Mouse (Mus musculus): ENCODE data around the gene Gap43.
"Not testable (repeated sequence)": the region's sequence is repeated elsewhere in the genome, so short reads cannot be mapped to it uniquely, and the experiment has no call there.

Gap43 gene

GRCm38 (mm10) chr16:42294056-42294455 lies 46.4 kb downstream of the Gap43 start:
- DNase-seq = no peak

GRCm38 (mm10) chr16:42291572-42291971 lies 48.9 kb downstream of the Gap43 start:
- DNase-seq = no peak

GRCm38 (mm10) chr16:42284005-42284404 lies 56.4 kb downstream of the Gap43 start:
- no peak for DNase-seq

- no peak for DNase-seq
Measured at GRCm38 (mm10) chr16:42277713-42278112, 62.7 kb downstream of the Gap43 start.

GRCm38 (mm10) chr16:42277268-42277667 lies 63.2 kb downstream of the Gap43 start:
- DNase-seq = no peak

- DNase-seq = peak; percentile 86
Measured at GRCm38 (mm10) chr16:42276216-42277141, 64.0 kb downstream of the Gap43 start.

- DNase-seq = peak; percentile 35
Measured at GRCm38 (mm10) chr16:42275518-42276215, 64.8 kb downstream of the Gap43 start.

GRCm38 (mm10) chr16:42271213-42271612 lies 69.2 kb downstream of the Gap43 start:
- no peak for DNase-seq

GRCm38 (mm10) chr16:42269587-42269967 lies 70.9 kb downstream of the Gap43 start:
- DNase-seq = no peak

- DNase-seq = peak; percentile 84
Measured at GRCm38 (mm10) chr16:42268843-42269586, 71.4 kb downstream of the Gap43 start.

- no peak for DNase-seq
Measured at GRCm38 (mm10) chr16:42265185-42265584, 75.3 kb downstream of the Gap43 start.

- no peak for DNase-seq
Measured at GRCm38 (mm10) chr16:42262935-42263542, 77.4 kb downstream of the Gap43 start.

GRCm38 (mm10) chr16:42255693-42256092 lies 84.8 kb downstream of the Gap43 start:
- peak; percentile 17 for DNase-seq

GRCm38 (mm10) chr16:42255222-42255621 lies 85.2 kb downstream of the Gap43 start:
- DNase-seq = no peak

GRCm38 (mm10) chr16:42252252-42252651 lies 88.2 kb downstream of the Gap43 start:
- DNase-seq = no peak

GRCm38 (mm10) chr16:42244121-42244520 lies 96.3 kb downstream of the Gap43 start:
- DNase-seq = not testable (repeated sequence)

GRCm38 (mm10) chr16:42231306-42231705 lies 109.1 kb downstream of the Gap43 start:
- no peak for DNase-seq
